ENCODE assay signal across 9 mouse cellular contexts in genomic region chr1:62701065-62701921, GRCm38 (mm10). TPM values are rescaled to one million over a fixed set of nuclear protein-coding genes. Genes with fewer than 3 reads are reported as not detected.
A peak's percentile ranks its signal among the peaks of the same experiment; 100 is the strongest.
DNase-seq lines count a peak whose midpoint lies in the region; ATAC-seq and TF ChIP-seq lines count a peak whose summit lies in the region.
"Had no signal": no experiment of that assay in that cellular context is flagged by ENCODE, and none has a peak within 500 bp of the region (broad histone marks: within the 10 kb centered on the region; RNA-seq: fewer than 3 reads in every experiment).

No protein-coding gene starts in this region.

- peaks cover 41% of the 10 kb centered on the region; the same call in 1 of the 2 replicates for H3K4me1 ChIP-seq in kidney, embryonic 16.5 days (ENCODE audit: insufficient read depth, low read length)
- H3K4me1 ChIP-seq in liver, embryonic 14.5 days (replicated peaks; ENCODE audit: control insufficient read depth in 2 of 2, insufficient read depth in 2 of 2, low read length in 1 of 2): no peaks in the 10 kb centered on the region

- 34% methylated on average over 10 of the region's 10 CpGs for WGBS in kidney, embryonic 16.5 days
- 22% methylated on average over 10 of the region's 10 CpGs for WGBS in liver, embryonic 14.5 days (ENCODE audit: insufficient replicate concordance)

- peak; percentile 42 to 49 for DNase-seq in B cell, adult 2 months
- DNase-seq in Muller cell, postnatal 12 days (ENCODE audit: inconsistent ontology term): peak; percentile 73
- peak; percentile 78 to 83 for DNase-seq in cerebellum, postnatal 25 days
- DNase-seq in heart, adult 18-20 months: peak; percentile 91 to 94
- peak; percentile 22 to 33 (median 28) for DNase-seq in liver, embryonic 14.5 days (ENCODE audit: low read depth in 3 of 3, low spot score in 3 of 3)
- peak; percentile 61 for DNase-seq in retina, postnatal 7 days (ENCODE audit: low read depth, low spot score)
- no peak for DNase-seq in T-cell, adult 2 months (ENCODE audit: low spot score)

- H3K4me3 ChIP-seq in kidney, embryonic 16.5 days (ENCODE audit: low read length): no peak overlapping the region
- no peak overlapping the region for H3K4me3 ChIP-seq in liver, embryonic 14.5 days (ENCODE audit: insufficient read depth in 1 of 2, low read depth in 2 of 2, low read length in 2 of 2)

- TF ChIP-seq EP300 in liver, embryonic 14.5 days (IDR thresholded peaks at IDR 0.05; ENCODE audit: low read depth): no peak

- no peaks in the 10 kb centered on the region for H3K9me3 ChIP-seq in kidney, embryonic 16.5 days (ENCODE audit: low read length)
- H3K9me3 ChIP-seq in liver, embryonic 14.5 days (ENCODE audit: control insufficient read depth, low read length): no peaks in the 10 kb centered on the region
- H3K9me3 ChIP-seq: hindbrain, embryonic 15.5 days had no signal

- no peak overlapping the region for H3K9ac ChIP-seq in kidney, embryonic 16.5 days (replicated peaks; ENCODE audit: low read length)
- no peak overlapping the region for H3K9ac ChIP-seq in liver, embryonic 14.5 days (replicated peaks)
- H3K9ac ChIP-seq: hindbrain, embryonic 15.5 days had no signal

- TF ChIP-seq CTCF in liver, embryonic 14.5 days (IDR thresholded peaks at IDR 0.05; ENCODE audit: low read depth): peak; percentile 66

- ATAC-seq in kidney, embryonic 16.5 days (ENCODE audit: low FRiP score, low TSS enrichment): 0 out of 2 replicates have a peak, but pooled peaks have one; percentile 43
- ATAC-seq in liver, embryonic 14.5 days (ENCODE audit: insufficient read depth): no peak

- H3K36me3 ChIP-seq in kidney, embryonic 16.5 days (ENCODE audit: insufficient read depth, low read length): no peaks in the 10 kb centered on the region
- no peaks in the 10 kb centered on the region for H3K36me3 ChIP-seq in liver, embryonic 14.5 days (replicated peaks; ENCODE audit: control insufficient read depth, insufficient read depth, low read depth)
- H3K36me3 ChIP-seq: hindbrain, embryonic 15.5 days had no signal

- H3K27me3 ChIP-seq in kidney, embryonic 16.5 days (ENCODE audit: insufficient read depth, low read length): peaks cover 37% of the 10 kb centered on the region
- peaks cover 50% of the 10 kb centered on the region for H3K27me3 ChIP-seq in liver, embryonic 14.5 days (ENCODE audit: control insufficient read depth, insufficient read depth, low read length)

- no peak overlapping the region for H3K4me2 ChIP-seq in kidney, embryonic 16.5 days (replicated peaks; ENCODE audit: low read depth, low read length)
- H3K4me2 ChIP-seq in liver, embryonic 14.5 days (ENCODE audit: low read depth): no peak overlapping the region

- no peak overlapping the region for H3K27ac ChIP-seq in kidney, embryonic 16.5 days (ENCODE audit: low read length)
- H3K27ac ChIP-seq in liver, embryonic 14.5 days: no peak overlapping the region

RNA-seq across cellular contexts. Expression of gene Nrp2, which starts 1.8 kb away (rescaled TPM):
- total RNA-seq in heart, adult 18-20 months (2021): 10 to 100 TPM; 20.2 to 30.1 TPM
- polyA plus RNA-seq in kidney, embryonic 16.5 days (2015; fragmentation: Nextera tagmentation; extraction: Ambion mirVana): 10.2 and 11.2 TPM in 2 replicates
- 0.76 and 0.77 TPM in 2 replicates for polyA plus RNA-seq in liver, embryonic 14.5 days (2012; rRNA removed)
- 0.32 and 0.91 TPM in 2 replicates for polyA plus RNA-seq in liver, embryonic 14.5 days (2014; fragmentation: Nextera tagmentation; extraction: Ambion mirVana)
